Mouse (Mus musculus) neural tube, embryonic 14.5 days (tissue): Measurements from ENCODE around the gene Yeats4. TPM values are rescaled to one million over a fixed set of nuclear protein-coding genes. Genes with fewer than 3 reads are reported as not detected.

Experiments used
- ATAC-seq: fragments of 200-750 bp; cut with Nextera tagmentation; 2 replicates; pipeline ENCODE4 v1.8.0; 2017; ENCODE audit warnings: low read depth, mild to moderate bottlenecking, moderate TSS enrichment, moderate library complexity
- H3K27ac ChIP-seq: fragments of 300-500 bp; sonication (generic); 2 replicates; pipeline ENCODE4 v1.5.1; 2014; ENCODE audit warnings: low read depth, mild to moderate bottlenecking, control low read depth, low read length, moderate library complexity, mixed read lengths
- H3K27me3 ChIP-seq: fragments of 300-500 bp; sonication (generic); 2 replicates; pipeline ENCODE4 v1.6.1; 2014; ENCODE audit warnings: low read length; ENCODE audit not compliant: control insufficient read depth, insufficient read depth
- H3K36me3 ChIP-seq: fragments of 300-500 bp; sonication (generic); 2 replicates; pipeline ENCODE4 v1.6.1; 2014; ENCODE audit warnings: low read length, mixed read lengths; ENCODE audit not compliant: control insufficient read depth, insufficient read depth
- H3K4me1 ChIP-seq: fragments of 300-500 bp; sonication (generic); 2 replicates; pipeline ENCODE4 v1.6.1; 2014; ENCODE audit warnings: low read length; ENCODE audit not compliant: control insufficient read depth, insufficient read depth
- H3K4me2 ChIP-seq: fragments of 300-500 bp; sonication (generic); 2 replicates; pipeline ENCODE4 v1.6.1; 2014; ENCODE audit warnings: mild to moderate bottlenecking, low read depth, low read length, control low read depth
- H3K4me3 ChIP-seq: fragments of 300-500 bp; sonication (generic); 2 replicates; pipeline ENCODE4 v1.5.1; 2014; ENCODE audit warnings: low read depth, low read length, control low read depth, mixed read lengths
- H3K9ac ChIP-seq: fragments of 300-500 bp; sonication (generic); replicated peaks from 2 replicates; pipeline ENCODE4 v1.6.1; 2014; ENCODE audit warnings: low read depth, mild to moderate bottlenecking, control low read depth, low read length, mixed read lengths
- H3K9me3 ChIP-seq: fragments of 300-500 bp; sonication (generic); 2 replicates; pipeline ENCODE4 v1.6.1; 2016; ENCODE audit warnings: low read length; ENCODE audit not compliant: control insufficient read depth
- WGBS: fragments of 180-500 bp; shearing (Covaris S2); extraction: QIAGEN DNeasy Blood & Tissue Kit; methylation state at CpG from one replicate; pipeline ENCODE4 v1.1.7; 2014; 5-methylcytosine and 5-hydroxymethylcytosine counted together
- polyA plus RNA-seq: library from polyadenylated mRNA; unstranded; fragments of >200 nt; fragmentation: Nextera tagmentation; extraction: Ambion mirVana; gene quantifications from 2 replicates; pipeline ENCODE4 v1.2.1, GENCODE M21; 2014

Yeats4 gene
- polyA plus RNA-seq, 1 experiment from 2014 or later: 118 TPM

- Histone ChIP-seq H3K4me2 (no peak overlapping the region), H3K27ac (no peak overlapping the region), H3K4me1 (no peaks in the 10 kb centered on the region), H3K36me3 (no peaks in the 10 kb centered on the region), H3K27me3 (no peaks in the 10 kb centered on the region), H3K9me3 (no peaks in the 10 kb centered on the region), H3K4me3 (no peak overlapping the region), H3K9ac (no peak overlapping the region)
- ATAC-seq: no peak
- WGBS: 73% methylated on average over 5 of the region's 5 CpGs
These were observed 30.9 kb downstream of the Yeats4 start for GRCm38 (mm10) chr10:117193364-117193763.

- no peaks in the 10 kb centered on the region for H3K36me3 ChIP-seq
- no peak overlapping the region for H3K9ac ChIP-seq
- H3K27me3 ChIP-seq: no peaks in the 10 kb centered on the region
- H3K4me2 ChIP-seq: no peak overlapping the region
- 64% methylated on average over 9 of the region's 9 CpGs for WGBS
- no peak overlapping the region for H3K27ac ChIP-seq
- no peak overlapping the region for H3K4me3 ChIP-seq
- no peaks in the 10 kb centered on the region for H3K9me3 ChIP-seq
- H3K4me1 ChIP-seq: no peaks in the 10 kb centered on the region
- no peak for ATAC-seq
These were observed 38.8 kb downstream of the Yeats4 start for GRCm38 (mm10) chr10:117185399-117186089.

DNA sequence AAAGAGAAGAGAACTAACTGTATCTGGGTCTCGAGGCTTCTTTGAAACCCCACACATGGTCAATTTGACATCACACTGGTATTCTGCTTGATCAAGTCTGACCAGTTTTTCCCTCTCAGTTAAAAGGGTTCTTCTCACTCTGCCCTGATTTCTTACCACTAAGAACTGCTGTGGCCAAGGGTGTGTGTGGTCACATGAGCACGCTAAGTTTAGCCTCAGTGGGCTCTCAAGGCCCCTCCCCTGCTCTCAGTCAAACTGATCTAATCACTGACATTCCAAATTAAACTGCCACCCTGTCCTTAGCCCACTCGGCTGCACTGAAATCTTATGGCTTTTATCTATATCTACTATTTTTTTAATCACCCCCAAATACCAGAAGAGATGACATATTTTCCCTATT, 43.2 kb downstream of the Yeats4 start:
- H3K4me2 ChIP-seq: no peak overlapping the region
- no peaks in the 10 kb centered on the region for H3K9me3 ChIP-seq
- 75% methylated on average over 3 of the region's 3 CpGs for whole genome bisulfite sequencing
- no peaks in the 10 kb centered on the region for H3K36me3 ChIP-seq
- H3K4me1 ChIP-seq: no peaks in the 10 kb centered on the region
- H3K9ac ChIP-seq: no peak overlapping the region
- H3K27me3 ChIP-seq: no peaks in the 10 kb centered on the region
- no peak for ATAC-seq
- H3K27ac ChIP-seq: no peak overlapping the region
- H3K4me3 ChIP-seq: no peak overlapping the region

DNA sequence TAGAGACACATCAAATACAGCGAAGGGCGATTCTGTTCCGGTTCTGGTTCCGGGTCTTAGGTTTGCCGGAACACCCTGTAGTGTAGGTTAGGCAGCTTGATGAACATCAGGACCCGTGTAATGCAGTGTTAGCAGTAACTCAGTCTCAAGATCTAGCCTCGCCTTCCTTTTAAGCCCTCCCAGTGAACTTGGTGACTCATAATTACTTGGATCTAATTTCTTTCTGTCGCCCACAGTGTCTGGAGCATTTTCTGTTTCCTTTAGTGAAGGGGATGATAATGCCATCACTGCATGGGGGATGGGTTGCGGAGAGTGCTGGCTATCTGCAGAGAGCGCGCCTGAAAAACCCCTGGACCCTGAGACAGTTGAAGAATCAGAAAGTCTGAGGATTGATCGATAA, 49.7 kb downstream of the Yeats4 start:
- no peaks in the 10 kb centered on the region for H3K4me1 ChIP-seq
- no peak overlapping the region for H3K4me3 ChIP-seq
- H3K4me2 ChIP-seq: no peak overlapping the region
- 70% methylated on average over 12 of the region's 12 CpGs for WGBS
- no peak for ATAC-seq
- H3K27me3 ChIP-seq: no peaks in the 10 kb centered on the region
- no peaks in the 10 kb centered on the region for H3K36me3 ChIP-seq
- H3K9ac ChIP-seq: no peak overlapping the region
- H3K27ac ChIP-seq: no peak overlapping the region
- H3K9me3 ChIP-seq: no peaks in the 10 kb centered on the region

DNA sequence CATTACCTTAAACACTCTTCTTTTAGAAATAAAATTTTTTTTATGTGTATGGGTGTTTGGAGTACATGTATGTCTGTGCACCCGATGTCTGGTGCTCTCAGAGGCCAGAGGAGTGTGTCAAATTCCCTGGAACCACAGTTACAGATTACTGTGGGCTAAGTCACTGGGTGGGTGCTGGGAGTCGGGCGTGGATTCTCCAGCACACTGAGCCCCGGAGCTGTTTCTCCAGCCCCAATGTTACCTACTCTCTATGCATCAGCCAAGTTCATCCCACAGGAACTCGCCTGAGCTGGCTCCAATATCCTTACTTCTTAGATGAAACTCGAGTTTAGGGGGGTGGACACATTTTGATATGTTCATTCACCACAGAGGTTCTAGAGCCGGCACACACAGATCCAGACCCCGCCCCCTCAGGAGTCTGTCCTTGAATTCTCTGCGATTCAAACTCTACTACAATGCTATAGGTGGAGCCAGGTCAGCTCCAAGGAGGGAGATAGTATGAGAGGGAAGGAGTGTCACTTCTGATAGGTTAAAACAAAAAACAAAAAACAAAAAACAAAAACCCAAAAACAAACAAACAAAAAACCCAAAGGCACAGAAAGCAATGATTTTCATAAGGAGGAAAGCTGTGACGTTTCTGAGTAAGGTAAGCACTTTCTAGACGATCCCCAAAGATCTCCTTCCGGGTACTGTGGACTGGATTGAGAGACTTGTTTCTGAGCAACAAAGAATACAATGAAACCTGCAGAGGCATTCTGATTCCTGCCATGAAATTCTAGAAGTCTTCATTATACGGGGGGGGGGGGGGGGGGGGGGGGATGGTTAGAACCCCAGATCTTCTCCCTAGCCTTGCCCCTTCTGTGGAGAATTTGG, 50.5 kb downstream of the Yeats4 start:
- H3K27ac ChIP-seq: no peak overlapping the region
- H3K36me3 ChIP-seq: no peaks in the 10 kb centered on the region
- H3K4me3 ChIP-seq: no peak overlapping the region
- no peak for ATAC-seq
- no peaks in the 10 kb centered on the region for H3K9me3 ChIP-seq
- no peak overlapping the region for H3K9ac ChIP-seq
- H3K4me2 ChIP-seq: no peak overlapping the region
- no peaks in the 10 kb centered on the region for H3K27me3 ChIP-seq
- WGBS: 50% methylated on average over 13 of the region's 13 CpGs
- H3K4me1 ChIP-seq: no peaks in the 10 kb centered on the region

DNA sequence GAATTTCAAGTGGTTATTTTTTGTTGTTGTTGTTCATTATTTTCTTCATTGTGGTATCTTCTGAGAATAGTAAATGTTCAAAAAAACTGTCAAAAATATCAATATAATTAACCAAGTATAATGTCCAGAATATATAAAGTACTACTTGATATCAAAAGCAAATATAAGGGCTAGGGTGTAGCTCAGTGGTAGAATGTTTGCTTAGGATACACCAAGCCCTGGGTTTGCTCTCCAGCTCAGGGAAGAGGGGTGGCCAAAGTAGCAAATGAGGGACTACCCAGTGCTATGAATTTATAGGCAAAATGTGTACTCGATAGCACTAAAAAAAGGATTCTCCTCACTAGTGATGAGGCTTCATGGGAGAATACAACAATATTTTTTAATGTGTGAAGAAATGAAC, 51.2 kb downstream of the Yeats4 start:
- H3K9me3 ChIP-seq: no peaks in the 10 kb centered on the region
- H3K4me2 ChIP-seq: no peak overlapping the region
- no peak overlapping the region for H3K4me3 ChIP-seq
- H3K9ac ChIP-seq: no peak overlapping the region
- WGBS: 92% methylated on average over 1 of the region's 1 CpGs
- no peaks in the 10 kb centered on the region for H3K27me3 ChIP-seq
- H3K4me1 ChIP-seq: no peaks in the 10 kb centered on the region
- no peak for ATAC-seq
- no peaks in the 10 kb centered on the region for H3K36me3 ChIP-seq
- no peak overlapping the region for H3K27ac ChIP-seq

DNA sequence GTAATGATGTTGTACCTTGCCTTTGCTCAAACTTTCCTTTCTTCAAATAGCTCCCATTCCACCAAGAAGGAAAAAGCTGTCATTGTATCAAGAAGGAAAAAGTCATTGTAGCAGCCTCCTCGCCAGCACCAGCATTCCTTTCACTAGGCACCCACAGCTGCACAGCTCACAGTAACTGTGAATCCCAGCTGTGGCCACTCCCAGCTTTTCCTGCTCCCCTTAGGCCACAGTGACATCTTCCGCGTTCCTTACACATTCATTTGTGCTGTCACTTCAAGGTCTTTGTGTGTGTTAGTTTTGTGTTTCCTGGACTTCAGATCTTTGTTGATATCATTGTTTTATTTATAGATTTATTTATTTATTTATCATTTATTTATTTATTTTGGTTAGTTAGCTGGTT, 52.2 kb downstream of the Yeats4 start:
- no peak overlapping the region for H3K4me2 ChIP-seq
- no peaks in the 10 kb centered on the region for H3K4me1 ChIP-seq
- H3K36me3 ChIP-seq: no peaks in the 10 kb centered on the region
- no peaks in the 10 kb centered on the region for H3K27me3 ChIP-seq
- no peak overlapping the region for H3K27ac ChIP-seq
- ATAC-seq: no peak
- WGBS: 49% methylated on average over 3 of the region's 3 CpGs
- H3K9ac ChIP-seq: no peak overlapping the region
- no peaks in the 10 kb centered on the region for H3K9me3 ChIP-seq
- H3K4me3 ChIP-seq: no peak overlapping the region

DNA sequence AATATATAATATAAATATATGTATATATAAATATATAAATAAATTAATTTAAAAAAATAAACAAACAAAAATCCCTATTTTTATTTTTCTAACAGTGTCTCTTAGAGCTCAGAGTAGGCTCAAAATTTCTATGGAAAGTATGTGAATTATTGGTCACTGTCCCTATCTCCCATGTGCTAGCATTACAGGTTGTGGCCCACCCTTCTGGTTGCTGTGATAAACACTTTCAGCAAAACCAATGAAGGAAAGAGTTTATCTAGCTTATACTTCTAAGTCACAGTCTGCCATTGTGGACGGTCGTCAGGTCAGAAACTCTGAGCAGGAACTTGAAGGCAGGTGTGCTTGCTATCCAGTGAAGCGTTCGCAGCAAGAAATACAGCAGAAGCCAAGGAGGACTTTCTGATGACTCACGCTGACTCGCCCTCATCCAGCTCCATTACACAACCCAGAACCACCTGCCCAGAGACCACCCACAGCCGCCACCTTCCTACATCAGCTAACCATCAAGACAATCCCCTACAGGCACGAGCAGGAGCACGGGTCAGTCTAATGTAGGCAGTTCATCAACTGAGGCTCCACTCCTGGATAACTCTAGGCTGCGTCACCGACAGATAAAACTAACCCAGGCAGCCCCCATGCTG, 57.4 kb downstream of the Yeats4 start:
- Histone ChIP-seq H3K36me3 (no peaks in the 10 kb centered on the region), H3K4me3 (no peak overlapping the region), H3K27ac (no peak overlapping the region), H3K9ac (no peak overlapping the region), H3K27me3 (no peaks in the 10 kb centered on the region), H3K9me3 (no peaks in the 10 kb centered on the region), H3K4me1 (no peaks in the 10 kb centered on the region), H3K4me2 (no peak overlapping the region)
- ATAC-seq: no peak
- 73% methylated on average over 11 of the region's 11 CpGs for WGBS
